Mouse (Mus musculus): Measurements from ENCODE around the gene Astn2. TPM values are rescaled to one million over a fixed set of nuclear protein-coding genes. Genes with fewer than 3 reads are reported as not detected.

The Astn2 gene
- polyA plus RNA-seq, 1 experiment from 2014 or later = 0.17 TPM

GRCm38 (mm10) chr4:66043014-66043672 lies 361.3 kb downstream of the Astn2 start:
- H3K9ac ChIP-seq (ENCODE audit: low read depth, low read length) = no peak overlapping the region
- WGBS = 83% methylated on average over 3 of the region's 3 CpGs
- H3K27ac ChIP-seq (ENCODE audit: low read length) = no peak overlapping the region
- no peak for ATAC-seq
- H3K4me1 ChIP-seq (ENCODE audit: control insufficient read depth, insufficient read depth, low read length) = no peaks in the 10 kb centered on the region
- no peaks in the 10 kb centered on the region for H3K27me3 ChIP-seq (replicated peaks; ENCODE audit: control insufficient read depth, insufficient read depth, low read length)
- H3K4me3 ChIP-seq (ENCODE audit: low read length) = no peak overlapping the region
- no peaks in the 10 kb centered on the region for H3K9me3 ChIP-seq (ENCODE audit: control insufficient read depth, low read length)
- no peak overlapping the region for H3K4me2 ChIP-seq (ENCODE audit: low read depth, low read length)
- H3K36me3 ChIP-seq (ENCODE audit: control insufficient read depth, insufficient read depth, low read length) = no peaks in the 10 kb centered on the region

GRCm38 (mm10) chr4:66033826-66034225 lies 370.6 kb downstream of the Astn2 start:
- Histone ChIP-seq H3K4me2 (ENCODE audit: low read depth, low read length) (no peak overlapping the region), H3K36me3 (ENCODE audit: control insufficient read depth, insufficient read depth, low read length) (no peaks in the 10 kb centered on the region), H3K4me3 (ENCODE audit: low read length) (no peak overlapping the region), H3K27ac (ENCODE audit: low read length) (no peak overlapping the region), H3K27me3 (replicated peaks; ENCODE audit: control insufficient read depth, insufficient read depth, low read length) (no peaks in the 10 kb centered on the region), H3K9me3 (ENCODE audit: control insufficient read depth, low read length) (no peaks in the 10 kb centered on the region; the same call in 1 of the 2 replicates), H3K9ac (ENCODE audit: low read depth, low read length) (no peak overlapping the region), H3K4me1 (ENCODE audit: control insufficient read depth, insufficient read depth, low read length) (no peaks in the 10 kb centered on the region)
- 73% methylated on average over 3 of the region's 3 CpGs for WGBS
- no peak for ATAC-seq

GRCm38 (mm10) chr4:66031320-66031870 lies 373.0 kb downstream of the Astn2 start:
- H3K27me3 ChIP-seq (replicated peaks; ENCODE audit: control insufficient read depth, insufficient read depth, low read length) = no peaks in the 10 kb centered on the region
- H3K9me3 ChIP-seq (ENCODE audit: control insufficient read depth, low read length) = no peaks in the 10 kb centered on the region; the same call in 1 of the 2 replicates
- H3K4me2 ChIP-seq (ENCODE audit: low read depth, low read length) = no peak overlapping the region
- no peaks in the 10 kb centered on the region for H3K36me3 ChIP-seq (ENCODE audit: control insufficient read depth, insufficient read depth, low read length)
- WGBS = 62% methylated on average over 9 of the region's 9 CpGs
- H3K4me1 ChIP-seq (ENCODE audit: control insufficient read depth, insufficient read depth, low read length) = no peaks in the 10 kb centered on the region
- ATAC-seq = no peak
- no peak overlapping the region for H3K4me3 ChIP-seq (ENCODE audit: low read length)
- H3K27ac ChIP-seq (ENCODE audit: low read length) = no peak overlapping the region
- no peak overlapping the region for H3K9ac ChIP-seq (ENCODE audit: low read depth, low read length)

- H3K27me3 ChIP-seq (replicated peaks; ENCODE audit: control insufficient read depth, insufficient read depth, low read length) = no peaks in the 10 kb centered on the region
- no peak overlapping the region for H3K9ac ChIP-seq (ENCODE audit: low read depth, low read length)
- H3K4me2 ChIP-seq (ENCODE audit: low read depth, low read length) = no peak overlapping the region
- no peak overlapping the region for H3K27ac ChIP-seq (ENCODE audit: low read length)
- H3K36me3 ChIP-seq (ENCODE audit: control insufficient read depth, insufficient read depth, low read length) = no peaks in the 10 kb centered on the region
- H3K4me1 ChIP-seq (ENCODE audit: control insufficient read depth, insufficient read depth, low read length) = no peaks in the 10 kb centered on the region
- H3K4me3 ChIP-seq (ENCODE audit: low read length) = no peak overlapping the region
- 70% methylated on average over 4 of the region's 4 CpGs for WGBS
- ATAC-seq = no peak
- no peaks in the 10 kb centered on the region; the same call in 1 of the 2 replicates for H3K9me3 ChIP-seq (ENCODE audit: control insufficient read depth, low read length)
Measured at GRCm38 (mm10) chr4:66029901-66030300, 374.5 kb downstream of the Astn2 start.

- 79% methylated on average over 1 of the region's 1 CpGs for WGBS
- H3K36me3 ChIP-seq (ENCODE audit: control insufficient read depth, insufficient read depth, low read length) = no peaks in the 10 kb centered on the region
- no peak overlapping the region for H3K4me3 ChIP-seq (ENCODE audit: low read length)
- H3K27me3 ChIP-seq (replicated peaks; ENCODE audit: control insufficient read depth, insufficient read depth, low read length) = no peaks in the 10 kb centered on the region
- H3K27ac ChIP-seq (ENCODE audit: low read length) = no peak overlapping the region
- no peaks in the 10 kb centered on the region; the same call in 1 of the 2 replicates for H3K9me3 ChIP-seq (ENCODE audit: control insufficient read depth, low read length)
- H3K4me1 ChIP-seq (ENCODE audit: control insufficient read depth, insufficient read depth, low read length) = no peaks in the 10 kb centered on the region
- no peak overlapping the region for H3K4me2 ChIP-seq (ENCODE audit: low read depth, low read length)
- no peak overlapping the region for H3K9ac ChIP-seq (ENCODE audit: low read depth, low read length)
- no peak for ATAC-seq
Measured at GRCm38 (mm10) chr4:66027866-66028265, 376.5 kb downstream of the Astn2 start.

- 49% methylated on average over 8 of the region's 8 CpGs for WGBS
- Histone ChIP-seq H3K27me3 (replicated peaks; ENCODE audit: control insufficient read depth, insufficient read depth, low read length) (no peaks in the 10 kb centered on the region), H3K4me1 (ENCODE audit: control insufficient read depth, insufficient read depth, low read length) (no peaks in the 10 kb centered on the region), H3K27ac (ENCODE audit: low read length) (no peak overlapping the region), H3K9ac (ENCODE audit: low read depth, low read length) (no peak overlapping the region), H3K9me3 (ENCODE audit: control insufficient read depth, low read length) (no peaks in the 10 kb centered on the region), H3K4me3 (ENCODE audit: low read length) (no peak overlapping the region), H3K36me3 (ENCODE audit: control insufficient read depth, insufficient read depth, low read length) (no peaks in the 10 kb centered on the region), H3K4me2 (ENCODE audit: low read depth, low read length) (no peak overlapping the region)
- no peak for ATAC-seq
Measured at GRCm38 (mm10) chr4:66025393-66026062, 378.9 kb downstream of the Astn2 start.

- Histone ChIP-seq H3K9ac (ENCODE audit: low read depth, low read length) (no peak overlapping the region), H3K27me3 (replicated peaks; ENCODE audit: control insufficient read depth, insufficient read depth, low read length) (no peaks in the 10 kb centered on the region), H3K4me3 (ENCODE audit: low read length) (no peak overlapping the region), H3K4me1 (ENCODE audit: control insufficient read depth, insufficient read depth, low read length) (no peaks in the 10 kb centered on the region), H3K9me3 (ENCODE audit: control insufficient read depth, low read length) (no peaks in the 10 kb centered on the region), H3K27ac (ENCODE audit: low read length) (no peak overlapping the region), H3K36me3 (ENCODE audit: control insufficient read depth, insufficient read depth, low read length) (no peaks in the 10 kb centered on the region), H3K4me2 (ENCODE audit: low read depth, low read length) (no peak overlapping the region)
- no peak for ATAC-seq
Measured at GRCm38 (mm10) chr4:66002936-66003335, 401.5 kb downstream of the Astn2 start.

- 89% methylated on average over 2 of the region's 2 CpGs for WGBS
- Histone ChIP-seq H3K9ac (ENCODE audit: low read depth, low read length) (no peak overlapping the region), H3K4me1 (ENCODE audit: control insufficient read depth, insufficient read depth, low read length) (no peaks in the 10 kb centered on the region)
Measured at GRCm38 (mm10) chr4:65983643-65984042, 420.8 kb downstream of the Astn2 start.

GRCm38 (mm10) chr4:65982882-65983281 lies 421.5 kb downstream of the Astn2 start:
- Histone ChIP-seq H3K4me2 (ENCODE audit: low read depth, low read length) (no peak overlapping the region), H3K4me1 (ENCODE audit: control insufficient read depth, insufficient read depth, low read length) (no peaks in the 10 kb centered on the region), H3K27me3 (replicated peaks; ENCODE audit: control insufficient read depth, insufficient read depth, low read length) (no peaks in the 10 kb centered on the region), H3K9me3 (ENCODE audit: control insufficient read depth, low read length) (no peaks in the 10 kb centered on the region), H3K27ac (ENCODE audit: low read length) (no peak overlapping the region), H3K9ac (ENCODE audit: low read depth, low read length) (no peak overlapping the region), H3K4me3 (ENCODE audit: low read length) (no peak overlapping the region), H3K36me3 (ENCODE audit: control insufficient read depth, insufficient read depth, low read length) (no peaks in the 10 kb centered on the region)
- no peak for ATAC-seq
- 51% methylated on average over 4 of the region's 4 CpGs for WGBS

More at GRCm38 (mm10) chr4:65983643-65984042, 420.8 kb downstream of the Astn2 start:
- Histone ChIP-seq H3K27me3 (replicated peaks; ENCODE audit: control insufficient read depth, insufficient read depth, low read length) (no peaks in the 10 kb centered on the region), H3K36me3 (ENCODE audit: control insufficient read depth, insufficient read depth, low read length) (no peaks in the 10 kb centered on the region), H3K9me3 (ENCODE audit: control insufficient read depth, low read length) (no peaks in the 10 kb centered on the region), H3K4me3 (ENCODE audit: low read length) (no peak overlapping the region), H3K27ac (ENCODE audit: low read length) (no peak overlapping the region), H3K4me2 (ENCODE audit: low read depth, low read length) (no peak overlapping the region)
- ATAC-seq = no peak
